Mouse (Mus musculus) heart, adult 9 months (tissue): ENCODE measurements at regions not wholly inside any gene's neighbourhood (a gene's known extent, or its start where the extent isn't known, plus 50 kb on each side); places are given as distances from the start of the nearest gene placed in this dataset.

Source experiments
- DNase-seq, 2 experiments: peaks; one replicate each; pipeline ENCODE4 v3.0.0; 2022; ENCODE audit warnings: low spot score in 2 of 2

GRCm38 (mm10) chr19:15851622-15852021, 95.5 kb downstream of the Psat1 start:
- no peak for DNase-seq

- no peak for DNase-seq
Measured at GRCm38 (mm10) chr19:15850722-15851121, 96.4 kb downstream of the Psat1 start.

GRCm38 (mm10) chr19:15849235-15849634, 97.9 kb downstream of the Psat1 start:
- no peak for DNase-seq

- no peak for DNase-seq
Measured at GRCm38 (mm10) chr19:15838327-15838726, 108.8 kb downstream of the Psat1 start.

GRCm38 (mm10) chr19:15837715-15838175, 109.4 kb downstream of the Psat1 start:
- DNase-seq: peak; percentile 3 to 27

- DNase-seq: no peak
Measured at GRCm38 (mm10) chr19:15836956-15837714, 110.0 kb downstream of the Psat1 start.

- no peak for DNase-seq
Measured at GRCm38 (mm10) chr19:15836201-15836955, 110.8 kb downstream of the Psat1 start.

GRCm38 (mm10) chr19:15830385-15830784, 116.8 kb downstream of the Psat1 start:
- no peak for DNase-seq

- peak in 1 of 2 experiments; percentile 10 for DNase-seq
Measured at GRCm38 (mm10) chr19:15829158-15829557, 118.0 kb downstream of the Psat1 start.

- DNase-seq: no peak
Measured at GRCm38 (mm10) chr19:15827990-15828705, 119.0 kb downstream of the Psat1 start.

GRCm38 (mm10) chr19:15827120-15827989, 119.8 kb downstream of the Psat1 start:
- DNase-seq: no peak

GRCm38 (mm10) chr19:15823688-15824371, 123.3 kb downstream of the Psat1 start:
- DNase-seq: no peak

GRCm38 (mm10) chr19:15820020-15820419, 127.1 kb downstream of the Psat1 start:
- no peak for DNase-seq

GRCm38 (mm10) chr19:15815166-15815565, 132.0 kb downstream of the Psat1 start:
- DNase-seq: peak in 1 of 2 experiments; percentile 17

GRCm38 (mm10) chr19:15809008-15809407, 138.1 kb downstream of the Psat1 start:
- no peak for DNase-seq

GRCm38 (mm10) chr19:15807681-15808080, 139.5 kb downstream of the Psat1 start:
- no peak for DNase-seq

GRCm38 (mm10) chr19:15803131-15803889, 143.8 kb downstream of the Psat1 start:
- DNase-seq: no peak

GRCm38 (mm10) chr19:15802641-15803040, 144.5 kb downstream of the Psat1 start:
- no peak for DNase-seq

- DNase-seq: peak; percentile 53 to 62
Measured at GRCm38 (mm10) chr19:15801811-15802486, 145.2 kb downstream of the Psat1 start.
